Mouse (Mus musculus): ENCODE results near the gene Pcyt1a. TPM values are rescaled to one million over a fixed set of nuclear protein-coding genes. Genes with fewer than 3 reads are reported as not detected.

Pcyt1a gene
- total and polyA plus RNA-seq, 2 experiments from 2014 or later: 47.6 TPM

- no peak for TF ChIP-seq CTCF (IDR thresholded peaks at IDR 0.05; ENCODE audit: low read depth)
- Histone ChIP-seq H3K4me2 (ENCODE audit: low read depth) (no peak overlapping the region), H3K27me3 (ENCODE audit: insufficient read depth, low read length) (no peaks in the 10 kb centered on the region), H3K4me3 (ENCODE audit: low read depth, low read length) (no peak overlapping the region), H3K36me3 (ENCODE audit: insufficient read depth) (no peaks in the 10 kb centered on the region), H3K9ac (no peak overlapping the region), H3K9me3 (ENCODE audit: low read length) (no peaks in the 10 kb centered on the region), H3K27ac (ENCODE audit: low read depth, low read length) (no peak overlapping the region), H3K4me1 (ENCODE audit: insufficient read depth) (no peaks in the 10 kb centered on the region)
- 90% methylated on average over 12 of the region's 12 CpGs for WGBS
- DNase-seq (no peak), ATAC-seq (no peak)
Measured at GRCm38 (mm10) chr16:32502621-32503335, 72.1 kb downstream of the Pcyt1a start.

- DNase-seq (no peak), ATAC-seq (no peak)
- Histone ChIP-seq H3K9me3 (ENCODE audit: low read length) (no peaks in the 10 kb centered on the region), H3K4me3 (ENCODE audit: low read depth, low read length) (no peak overlapping the region), H3K36me3 (ENCODE audit: insufficient read depth) (no peaks in the 10 kb centered on the region), H3K9ac (no peak overlapping the region), H3K4me1 (ENCODE audit: insufficient read depth) (no peaks in the 10 kb centered on the region), H3K27ac (ENCODE audit: low read depth, low read length) (no peak overlapping the region), H3K27me3 (ENCODE audit: insufficient read depth, low read length) (no peaks in the 10 kb centered on the region), H3K4me2 (ENCODE audit: low read depth) (no peak overlapping the region)
- no peak for TF ChIP-seq CTCF (IDR thresholded peaks at IDR 0.05; ENCODE audit: low read depth)
- 67% methylated on average over 6 of the region's 6 CpGs for WGBS
Measured at GRCm38 (mm10) chr16:32503633-32504032, 72.9 kb downstream of the Pcyt1a start.

DNA sequence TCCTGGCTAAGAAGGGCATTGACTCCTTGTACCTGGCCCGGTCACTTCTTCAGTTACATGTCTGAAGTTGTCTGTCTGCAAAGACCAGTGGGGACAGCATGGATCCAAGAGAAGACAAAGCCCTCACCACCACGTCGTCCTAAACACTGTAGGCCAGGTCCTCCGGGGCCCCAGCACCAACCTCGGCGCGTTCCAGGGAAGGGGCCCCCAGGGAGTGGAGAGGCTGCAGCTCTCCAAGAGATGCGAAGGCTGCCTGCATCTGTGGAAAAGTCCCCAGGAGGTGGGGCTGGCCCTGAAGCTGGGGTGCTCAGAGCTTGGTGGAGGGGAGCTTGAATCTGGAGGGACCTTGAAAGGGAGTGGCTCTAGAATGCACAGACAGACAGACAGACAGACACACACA is 75.6 kb downstream of the Pcyt1a start:
- WGBS: 78% methylated on average over 8 of the region's 8 CpGs
- Histone ChIP-seq H3K27me3 (ENCODE audit: insufficient read depth, low read length) (no peaks in the 10 kb centered on the region), H3K27ac (ENCODE audit: low read depth, low read length) (no peak overlapping the region), H3K36me3 (ENCODE audit: insufficient read depth) (no peaks in the 10 kb centered on the region), H3K4me1 (ENCODE audit: insufficient read depth) (no peaks in the 10 kb centered on the region), H3K9ac (no peak overlapping the region), H3K4me2 (ENCODE audit: low read depth) (no peak overlapping the region), H3K4me3 (ENCODE audit: low read depth, low read length) (no peak overlapping the region), H3K9me3 (ENCODE audit: low read length) (no peaks in the 10 kb centered on the region)
- no peak for TF ChIP-seq CTCF (IDR thresholded peaks at IDR 0.05; ENCODE audit: low read depth)
- DNase-seq (no peak), ATAC-seq (no peak)

DNA sequence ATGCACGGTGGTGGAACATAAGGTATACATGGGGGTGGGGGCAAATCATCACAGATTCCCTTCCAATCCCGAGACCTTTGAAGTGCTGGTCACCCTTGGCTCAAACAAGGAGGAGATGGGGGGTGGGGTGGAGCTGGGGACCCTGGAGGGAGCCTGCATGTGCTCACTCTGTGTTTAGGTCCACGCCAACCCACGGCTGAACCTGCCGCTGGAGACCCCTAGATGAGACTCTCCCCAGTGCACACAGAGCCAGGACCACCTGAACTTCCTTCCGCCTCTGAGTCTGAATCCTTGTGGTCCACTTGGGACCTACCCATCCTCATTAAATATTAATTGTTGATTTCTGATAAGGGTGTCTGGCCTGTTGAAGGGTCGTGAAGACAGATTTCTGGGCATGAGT is 76.1 kb downstream of the Pcyt1a start:
- no peak for DNase-seq
- no peak for TF ChIP-seq CTCF (IDR thresholded peaks at IDR 0.05; ENCODE audit: low read depth)
- Histone ChIP-seq H3K4me3 (ENCODE audit: low read depth, low read length) (no peak overlapping the region), H3K9ac (no peak overlapping the region), H3K27me3 (ENCODE audit: insufficient read depth, low read length) (no peaks in the 10 kb centered on the region), H3K4me1 (ENCODE audit: insufficient read depth) (no peaks in the 10 kb centered on the region), H3K4me2 (ENCODE audit: low read depth) (no peak overlapping the region), H3K27ac (ENCODE audit: low read depth, low read length) (no peak overlapping the region), H3K9me3 (ENCODE audit: low read length) (no peaks in the 10 kb centered on the region), H3K36me3 (ENCODE audit: insufficient read depth) (no peaks in the 10 kb centered on the region)
- WGBS: 84% methylated on average over 7 of the region's 7 CpGs
- no peak for ATAC-seq

GRCm38 (mm10) chr16:32507407-32507806 is 76.7 kb downstream of the Pcyt1a start:
- no peak overlapping the region for H3K9ac ChIP-seq
- 0 out of 2 replicates have a peak, but pooled peaks have one; percentile 27 for ATAC-seq
- H3K9me3 ChIP-seq (ENCODE audit: low read length): no peaks in the 10 kb centered on the region

DNA sequence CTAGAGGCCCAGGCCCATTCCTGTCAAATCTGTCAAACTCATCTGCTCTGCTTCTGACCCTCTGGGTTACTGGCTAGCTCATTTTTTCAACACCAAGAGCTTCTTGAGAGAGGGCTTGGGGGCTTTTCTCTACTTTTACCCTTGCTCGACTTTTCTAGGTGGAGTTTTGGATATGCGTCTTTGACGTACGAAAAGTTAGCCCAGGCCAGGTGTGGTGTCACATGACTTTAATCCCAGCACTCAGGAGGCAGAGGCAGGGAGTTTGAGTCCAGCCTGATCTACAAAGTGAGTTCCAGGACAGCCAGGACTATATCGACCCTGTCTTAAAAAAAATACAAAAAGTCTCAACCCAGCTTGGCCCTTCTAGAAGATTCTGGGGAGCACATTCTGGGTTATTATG is 77.3 kb downstream of the Pcyt1a start:
- 91% methylated on average over 5 of the region's 5 CpGs for WGBS
- Histone ChIP-seq H3K9me3 (ENCODE audit: low read length) (no peaks in the 10 kb centered on the region), H3K4me3 (ENCODE audit: low read depth, low read length) (no peak overlapping the region), H3K27me3 (ENCODE audit: insufficient read depth, low read length) (no peaks in the 10 kb centered on the region), H3K36me3 (ENCODE audit: insufficient read depth) (no peaks in the 10 kb centered on the region), H3K27ac (ENCODE audit: low read depth, low read length) (no peak overlapping the region), H3K4me2 (ENCODE audit: low read depth) (no peak overlapping the region), H3K9ac (no peak overlapping the region), H3K4me1 (ENCODE audit: insufficient read depth) (no peaks in the 10 kb centered on the region)
- ATAC-seq: no peak
- no peak for DNase-seq
- TF ChIP-seq CTCF (IDR thresholded peaks at IDR 0.05; ENCODE audit: low read depth): no peak

More at GRCm38 (mm10) chr16:32507407-32507806, 76.7 kb downstream of the Pcyt1a start:
- Histone ChIP-seq H3K4me1 (ENCODE audit: insufficient read depth) (no peaks in the 10 kb centered on the region), H3K27ac (ENCODE audit: low read depth, low read length) (no peak overlapping the region), H3K4me2 (ENCODE audit: low read depth) (no peak overlapping the region), H3K27me3 (ENCODE audit: insufficient read depth, low read length) (no peaks in the 10 kb centered on the region), H3K4me3 (ENCODE audit: low read depth, low read length) (no peak overlapping the region), H3K36me3 (ENCODE audit: insufficient read depth) (no peaks in the 10 kb centered on the region)
- DNase-seq: no peak
- WGBS: 24% methylated on average over 9 of the region's 9 CpGs
- peak; percentile 75 for TF ChIP-seq CTCF (IDR thresholded peaks at IDR 0.05; ENCODE audit: low read depth)

- no peak for ATAC-seq
- no peak overlapping the region for H3K27ac ChIP-seq (ENCODE audit: low read depth, low read length)
- H3K4me1 ChIP-seq (ENCODE audit: insufficient read depth): no peaks in the 10 kb centered on the region
- H3K27me3 ChIP-seq (ENCODE audit: insufficient read depth, low read length): no peaks in the 10 kb centered on the region
- H3K9ac ChIP-seq: no peak overlapping the region
- H3K4me3 ChIP-seq (ENCODE audit: low read depth, low read length): no peak overlapping the region
- H3K36me3 ChIP-seq (ENCODE audit: insufficient read depth): no peaks in the 10 kb centered on the region
- H3K4me2 ChIP-seq (ENCODE audit: low read depth): no peak overlapping the region
- DNase-seq: no peak
- no peaks in the 10 kb centered on the region for H3K9me3 ChIP-seq (ENCODE audit: low read length)
- 23% methylated on average over 3 of the region's 3 CpGs for WGBS
- no peak for TF ChIP-seq CTCF (IDR thresholded peaks at IDR 0.05; ENCODE audit: low read depth)
Measured at GRCm38 (mm10) chr16:32508506-32509065, 77.9 kb downstream of the Pcyt1a start.

Measured in forebrain, postnatal 0 days (tissue).